Mouse (Mus musculus) cerebellum, adult 2 months (tissue): Measurements from ENCODE around the gene Pfdn5. TPM values are rescaled to one million over a fixed set of nuclear protein-coding genes. Genes with fewer than 3 reads are reported as not detected.

Source experiments
- DNase-seq, 2 experiments: peaks; one replicate each; pipeline ENCODE4 v3.0.0; 2021
- H3K27ac ChIP-seq: fragments of 200-500 bp; 2 replicates; pipeline ENCODE4 v1.5.1; 2012; ENCODE audit warnings: low read length, control low read depth, inconsistent platforms; ENCODE audit not compliant: insufficient read depth
- H3K27me3 ChIP-seq: fragments of 200-500 bp; 2 replicates; pipeline ENCODE4 v1.6.1; 2012; ENCODE audit warnings: inconsistent platforms, mild to moderate bottlenecking, low read length, moderate library complexity; ENCODE audit not compliant: control insufficient read depth, insufficient read depth
- H3K4me1 ChIP-seq: fragments of 200-500 bp; 2 replicates; pipeline ENCODE4 v1.6.1; 2011; ENCODE audit warnings: low read length; ENCODE audit not compliant: control insufficient read depth, insufficient read depth
- H3K4me3 ChIP-seq: fragments of 200-500 bp; replicated peaks from 2 replicates; pipeline ENCODE3; 2011; ENCODE audit warnings: mild to moderate bottlenecking, low read depth, low read length, control low read depth; ENCODE audit not compliant: insufficient read depth
- CTCF ChIP-seq: fragments of 200-500 bp; IDR thresholded peaks from 2 replicates; pipeline ENCODE4 v1.5.1; 2011; ENCODE audit warnings: low read depth, mild to moderate bottlenecking, control low read depth, low read length, moderate library complexity, borderline replicate concordance; ENCODE audit not compliant: insufficient read depth
- POLR2A ChIP-seq: fragments of 200-500 bp; IDR thresholded peaks from 2 replicates; pipeline ENCODE4 v1.6.1; 2011; ENCODE audit warnings: low read length, control low read depth, borderline replicate concordance; ENCODE audit not compliant: insufficient read depth
- WGBS: fragments of 180-500 bp; shearing (Covaris S2); methylation state at CpG from one replicate; pipeline ENCODE4 v1.1.7; 2018; 5-methylcytosine and 5-hydroxymethylcytosine counted together
- polyA plus RNA-seq: library from polyadenylated mRNA; depleted of rRNA; stranded (reverse); fragments of >200 nt; gene quantifications from 2 replicates; pipeline ENCODE4 v1.2.3, GENCODE M21; 2012

The Pfdn5 gene
- polyA plus RNA-seq, 1 experiment = 360 TPM

DNA sequence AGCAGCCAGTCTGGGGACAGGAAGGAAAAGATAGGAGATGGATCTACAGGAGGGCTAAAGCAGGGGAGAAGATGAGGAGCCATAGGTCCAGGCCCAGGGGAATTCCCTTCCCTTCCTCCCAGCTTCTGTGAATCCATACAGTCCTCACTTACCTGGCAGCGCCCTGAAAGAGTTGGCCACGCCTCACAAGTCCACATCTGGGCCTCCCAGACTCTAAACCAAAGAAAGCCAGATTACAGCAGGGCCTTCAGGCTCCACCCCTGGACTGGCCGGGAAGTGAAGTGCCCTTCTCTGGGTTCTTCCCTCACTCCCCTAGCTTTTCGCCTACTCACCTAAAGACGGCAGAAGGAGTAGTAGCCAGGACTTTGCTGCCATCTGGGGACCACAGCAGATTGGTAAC, 13.7 kb downstream of the Pfdn5 start:
- TF ChIP-seq CTCF = no peak
- H3K4me1 ChIP-seq = no peaks in the 10 kb centered on the region
- H3K27me3 ChIP-seq = no peaks in the 10 kb centered on the region
- H3K4me3 ChIP-seq = no peak overlapping the region
- WGBS = 75% methylated on average over 5 of the region's 5 CpGs
- H3K27ac ChIP-seq = no peak overlapping the region
- DNase-seq = no peak

DNA sequence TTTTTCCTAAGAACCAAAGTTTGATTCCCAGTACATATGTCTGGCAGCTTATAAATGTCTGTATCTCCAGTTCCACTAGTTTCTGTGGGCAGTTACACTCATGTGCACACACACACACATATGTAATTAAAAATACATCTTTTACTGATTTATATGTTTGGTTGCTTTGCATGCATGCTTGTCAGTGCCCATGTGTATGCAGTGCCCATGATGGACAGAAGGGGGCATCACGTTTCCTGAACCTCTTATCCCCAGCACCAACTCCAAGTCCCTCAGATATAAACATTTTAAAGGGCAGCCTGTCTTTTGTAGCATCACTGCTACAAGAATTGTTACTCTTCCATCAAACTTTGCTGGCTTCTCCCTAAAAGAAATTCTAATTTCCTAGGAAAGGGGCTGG, 15.7 kb downstream of the Pfdn5 start:
- 13% methylated on average over 1 of the region's 1 CpGs for WGBS
- no peak overlapping the region for H3K4me3 ChIP-seq
- DNase-seq = no peak
- no peak overlapping the region for H3K27ac ChIP-seq
- no peaks in the 10 kb centered on the region for H3K27me3 ChIP-seq
- H3K4me1 ChIP-seq = no peaks in the 10 kb centered on the region
- TF ChIP-seq POLR2A (no peak), CTCF (peak; percentile 65)

DNA sequence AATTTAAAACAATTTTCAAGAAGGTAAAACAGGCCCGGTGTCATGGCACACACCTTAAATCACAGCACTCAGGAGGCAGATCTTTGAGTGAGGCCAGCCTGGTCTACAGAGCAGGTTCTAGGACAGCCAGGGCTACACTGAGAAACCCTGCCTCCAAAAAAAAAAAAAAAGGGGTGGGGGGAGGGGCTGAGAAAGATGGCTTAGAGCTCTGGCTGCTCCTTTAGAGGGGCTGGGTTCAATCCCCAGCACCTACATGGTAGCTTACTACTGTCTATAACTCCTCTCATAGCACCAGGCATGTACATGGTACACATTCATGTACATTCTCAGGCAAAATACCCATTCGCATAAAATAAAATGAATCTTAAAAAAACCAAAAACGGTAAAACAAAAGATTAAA, 18.6 kb downstream of the Pfdn5 start:
- DNase-seq = no peak
- H3K4me1 ChIP-seq = no peaks in the 10 kb centered on the region
- TF ChIP-seq CTCF (no peak), POLR2A (no peak)
- no peaks in the 10 kb centered on the region for H3K27me3 ChIP-seq
- no peak overlapping the region for H3K27ac ChIP-seq
- no peak overlapping the region for H3K4me3 ChIP-seq
- 95% methylated on average over 3 of the region's 3 CpGs for WGBS

DNA sequence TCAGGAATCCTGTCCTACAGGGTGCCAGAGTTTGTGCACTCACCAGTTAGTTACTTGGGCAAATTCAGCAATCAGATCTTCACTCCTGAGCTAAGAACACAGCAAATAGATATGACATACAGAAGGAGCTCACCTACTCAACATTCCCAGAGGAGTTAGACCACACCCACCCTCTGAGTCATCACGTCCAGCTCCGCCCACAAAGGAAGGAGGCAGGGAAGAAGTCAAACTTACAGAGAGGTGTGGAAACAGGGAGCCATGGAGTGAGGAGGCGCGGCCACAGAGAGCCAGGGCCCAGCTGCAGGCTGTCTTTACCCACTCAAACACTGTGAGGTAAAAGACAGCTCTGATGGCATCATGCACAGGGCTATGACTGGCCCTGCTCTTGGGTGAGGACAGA, 20.5 kb downstream of the Pfdn5 start:
- no peak for DNase-seq
- 89% methylated on average over 4 of the region's 4 CpGs for WGBS

DNA sequence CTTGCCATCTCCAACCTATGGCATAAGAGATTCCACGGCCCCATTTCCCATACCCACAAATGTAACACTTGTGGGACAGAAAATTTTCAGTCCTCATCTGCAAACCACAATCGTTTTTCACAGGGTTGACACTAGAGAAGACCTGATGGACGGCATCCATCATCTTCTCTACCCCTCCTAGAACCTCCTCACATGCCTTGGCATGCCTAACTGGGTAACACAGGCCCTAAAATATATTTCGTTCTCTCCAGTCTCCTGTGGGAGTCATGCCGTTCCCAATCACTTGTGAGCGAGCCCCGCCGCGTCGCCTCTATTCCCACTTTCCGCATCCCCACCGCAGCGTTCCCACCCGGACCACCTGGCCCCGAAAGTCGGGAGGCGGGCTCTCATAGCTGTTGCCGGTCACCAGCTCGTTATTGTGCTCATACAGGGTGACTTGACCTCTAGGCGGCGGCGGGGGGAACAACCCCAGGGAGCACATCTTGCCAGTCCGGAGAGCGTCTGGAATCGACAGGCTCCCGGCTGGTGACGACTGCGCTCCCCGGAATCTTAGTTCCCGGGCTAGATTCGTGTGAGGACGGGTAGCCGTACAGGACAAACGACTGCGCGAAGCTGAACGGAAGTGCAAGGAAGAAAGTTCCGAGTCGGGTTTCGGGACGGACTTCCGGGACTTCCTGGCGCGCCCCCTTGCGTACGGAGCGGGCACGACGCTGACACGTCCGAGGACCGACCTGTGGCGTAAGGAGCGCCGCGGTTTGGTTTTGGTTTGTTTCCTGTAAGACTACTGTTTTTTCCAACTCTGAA, 24.4 kb downstream of the Pfdn5 start, which contains the start of gene Aaas:
Gene Aaas, minus strand, starts transcription at position 634 of the 804 bp plus-strand sequence.
- no peaks in the 10 kb centered on the region for H3K4me1 ChIP-seq
- H3K27ac ChIP-seq = peak within 1 kb of the TSS; percentile 6; the same call in 1 of the 2 replicates
- DNase-seq = peak; percentile 95 to 96
- no peaks in the 10 kb centered on the region; the same call in 1 of the 2 replicates for H3K27me3 ChIP-seq
- under 1% methylated on average over 56 of the region's 56 CpGs for WGBS
- TF ChIP-seq POLR2A (peak; percentile 79), CTCF (peak; percentile 81)
- peak within 1 kb of the TSS; percentile 77 for H3K4me3 ChIP-seq

More for the DNA sequence above, 20.5 kb downstream of the Pfdn5 start:
- TF ChIP-seq POLR2A (no peak), CTCF (no peak)
- no peak overlapping the region for H3K4me3 ChIP-seq
- H3K27ac ChIP-seq = no peak overlapping the region
- H3K4me1 ChIP-seq = no peaks in the 10 kb centered on the region
- H3K27me3 ChIP-seq = no peaks in the 10 kb centered on the region

DNA sequence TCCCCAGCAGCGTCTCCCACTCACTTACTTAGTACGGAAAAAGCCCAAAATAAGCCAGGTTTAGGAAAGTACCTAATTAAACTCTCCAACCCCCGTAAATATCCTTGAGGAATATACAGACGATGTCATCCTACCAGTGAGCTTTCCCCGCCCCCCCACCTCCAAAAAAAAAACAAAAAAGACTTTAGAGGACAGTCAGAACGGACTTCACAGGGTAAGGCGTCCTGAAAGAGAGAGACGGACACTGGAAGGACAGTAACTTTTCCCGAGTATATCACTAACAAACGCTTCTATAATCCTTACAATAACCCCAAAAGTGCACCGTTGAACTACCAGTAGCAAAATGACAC, 25.0 kb downstream of the Pfdn5 start:
- TF ChIP-seq CTCF (no peak), POLR2A (no peak)
- Histone ChIP-seq H3K27me3 (peaks cover 3% of the 10 kb centered on the region; the same call in 1 of the 2 replicates), H3K4me1 (peaks cover 4% of the 10 kb centered on the region; the same call in 1 of the 2 replicates), H3K4me3 (peak overlapping the region; percentile 77), H3K27ac (peak overlapping the region; percentile 6; the same call in 1 of the 2 replicates)
- WGBS = 9% methylated on average over 11 of the region's 11 CpGs
- no peak for DNase-seq

DNA sequence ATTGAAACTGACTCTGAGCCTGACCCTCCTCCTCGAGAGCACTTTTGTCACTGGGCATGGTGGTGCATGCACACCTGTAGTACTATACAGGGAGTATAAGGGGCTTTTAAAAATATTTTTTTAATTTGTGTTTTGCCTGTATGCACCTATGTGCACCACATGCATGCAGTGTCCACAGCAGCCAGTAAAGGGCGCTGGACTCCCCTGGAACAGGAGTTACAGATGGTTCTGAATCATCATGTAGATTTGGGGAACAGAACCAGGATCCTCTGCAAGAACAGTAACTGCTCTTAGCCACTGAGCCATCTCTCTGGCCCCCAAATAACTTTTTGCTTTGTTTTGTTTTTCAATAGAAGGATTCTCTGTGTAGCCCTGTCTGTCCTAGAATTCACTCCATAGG, 26.3 kb downstream of the Pfdn5 start:
- H3K27me3 ChIP-seq = peaks cover 3% of the 10 kb centered on the region; the same call in 1 of the 2 replicates
- H3K4me3 ChIP-seq = no peak overlapping the region
- 60% methylated on average over 2 of the region's 2 CpGs for WGBS
- H3K27ac ChIP-seq = no peak overlapping the region
- peaks cover 4% of the 10 kb centered on the region; the same call in 1 of the 2 replicates for H3K4me1 ChIP-seq
- no peak for DNase-seq
- TF ChIP-seq CTCF = no peak
- TF ChIP-seq POLR2A = no peak

DNA sequence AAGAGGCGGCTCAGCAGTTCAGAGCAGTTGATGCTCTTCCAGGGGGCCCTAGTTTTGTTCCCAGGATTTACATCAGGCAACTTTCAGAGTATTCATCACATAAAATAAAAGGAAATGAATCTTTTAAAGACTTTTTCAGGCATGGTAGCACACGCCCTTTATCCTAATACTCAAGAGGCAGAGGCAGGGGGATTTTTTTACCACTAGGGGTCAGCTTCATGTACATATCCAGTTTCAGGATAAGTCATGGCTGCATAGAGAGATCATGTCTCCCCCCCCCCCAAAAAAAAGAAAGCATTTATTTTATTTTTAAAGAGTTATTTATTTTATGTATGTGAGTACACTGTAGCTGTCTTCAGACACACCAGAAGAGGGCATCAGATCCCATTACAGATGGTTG, 28.1 kb downstream of the Pfdn5 start:
- Histone ChIP-seq H3K4me1 (peaks cover 4% of the 10 kb centered on the region; the same call in 1 of the 2 replicates), H3K27me3 (peaks cover 3% of the 10 kb centered on the region; the same call in 1 of the 2 replicates), H3K4me3 (no peak overlapping the region), H3K27ac (no peak overlapping the region)
- no peak for DNase-seq
- TF ChIP-seq CTCF (no peak), POLR2A (no peak)
- 87% methylated on average over 2 of the region's 2 CpGs for WGBS
